Mouse (Mus musculus) 3T3-L1 (cell line): Measurements from ENCODE around the gene Ddx43.

Source experiments
- DNase-seq: peaks from one replicate; pipeline ENCODE4 v3.0.0-alpha.2; 2015; ENCODE audit warnings: low read depth, low spot score

Ddx43 gene

DNA sequence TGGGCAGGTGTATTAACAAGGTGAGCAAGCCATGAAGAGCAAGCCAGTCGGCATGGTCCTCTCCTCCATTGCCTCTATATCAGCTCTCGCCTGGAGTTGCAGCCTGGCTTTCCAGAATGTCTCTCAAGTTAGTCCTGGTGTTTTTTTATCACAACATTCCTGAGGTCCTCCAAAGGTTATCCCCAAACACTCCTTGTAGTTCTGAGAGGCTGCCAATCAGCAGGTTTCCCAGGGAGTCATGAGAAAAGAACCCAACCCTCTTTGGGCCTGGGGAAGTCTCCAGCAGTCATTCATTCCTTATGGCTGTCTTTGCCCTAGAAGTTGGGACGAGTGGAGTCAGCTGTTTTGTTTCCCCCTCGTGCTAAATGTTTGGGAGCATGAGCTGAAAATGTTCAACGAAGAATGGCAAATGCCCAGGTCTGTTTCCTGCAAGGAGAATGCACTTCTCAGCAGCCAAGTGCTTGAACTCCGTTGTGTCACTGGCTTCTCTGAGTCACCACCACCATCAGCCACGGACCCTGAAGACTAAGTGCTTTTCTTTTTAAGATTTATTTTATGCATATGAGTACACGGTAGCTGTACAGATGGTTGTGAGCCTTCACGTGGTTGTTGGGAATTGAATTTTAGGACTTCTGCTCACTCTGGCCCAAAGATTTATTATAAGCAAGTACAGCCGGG lies 22.6 kb upstream of the Ddx43 start:
- DNase-seq: peak; percentile 15

DNA sequence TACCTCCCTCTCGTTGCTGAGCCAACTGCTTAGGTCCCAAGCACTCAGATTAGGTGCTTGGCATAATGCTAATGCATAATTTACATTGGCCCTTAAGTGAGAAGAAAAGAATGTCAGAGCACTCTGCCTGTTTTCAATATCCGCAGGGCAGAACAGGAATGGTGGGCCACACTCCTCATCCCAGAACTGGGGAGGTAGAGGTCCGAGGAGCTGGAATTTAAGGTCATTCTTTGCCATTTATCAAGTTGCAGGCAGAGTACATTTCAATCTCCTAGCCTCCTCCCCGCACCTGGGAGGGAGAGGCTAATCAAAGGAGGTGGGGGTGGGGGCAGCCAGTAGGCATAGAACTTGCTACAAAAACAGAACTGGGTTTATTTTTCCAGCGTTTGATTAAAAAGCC lies 21.2 kb upstream of the Ddx43 start:
- no peak for DNase-seq

DNA sequence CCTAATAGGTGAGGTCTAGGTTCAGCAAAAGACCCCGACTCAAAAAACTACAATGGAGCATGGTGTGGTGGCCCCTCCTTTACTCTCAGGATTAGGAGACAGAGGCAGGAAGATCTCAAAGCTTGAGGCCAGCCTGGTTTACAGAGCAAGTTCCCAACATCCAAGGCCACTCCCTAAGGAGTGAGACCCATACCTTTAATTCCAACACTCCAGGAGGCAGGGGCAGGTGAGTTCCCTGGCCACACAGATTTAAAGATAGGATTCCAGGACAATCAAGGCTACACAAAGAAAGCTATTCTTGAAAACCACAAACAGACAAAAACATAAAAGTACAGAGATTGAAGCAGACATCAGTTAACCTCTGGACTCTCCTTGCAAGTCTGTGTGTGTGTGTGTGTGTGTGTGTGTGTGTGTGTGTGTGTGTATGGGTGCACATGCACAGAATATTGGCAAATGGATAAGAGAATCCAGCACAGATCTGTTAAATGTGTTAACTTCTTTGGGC lies 20.6 kb upstream of the Ddx43 start:
- no peak for DNase-seq

DNA sequence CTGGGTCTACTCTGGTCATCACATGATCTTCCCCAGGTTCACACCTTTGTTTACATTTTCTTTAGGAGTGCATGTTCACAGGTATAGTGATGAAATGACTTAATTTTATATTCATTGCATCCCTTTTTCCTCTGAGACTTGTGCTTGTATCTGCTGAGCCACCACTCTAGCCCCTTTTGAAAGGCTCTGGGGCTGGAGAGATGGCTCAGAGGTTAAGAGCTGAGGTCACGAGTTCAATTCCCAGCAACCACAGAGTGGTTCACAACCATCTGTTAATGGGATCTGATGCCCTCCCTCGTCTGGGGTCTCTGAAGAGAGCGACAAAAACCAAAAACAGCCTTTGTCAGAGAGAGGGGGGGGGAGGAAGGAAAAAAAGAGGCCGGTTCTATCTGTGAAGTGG lies 20.1 kb upstream of the Ddx43 start:
- no peak for DNase-seq

DNA sequence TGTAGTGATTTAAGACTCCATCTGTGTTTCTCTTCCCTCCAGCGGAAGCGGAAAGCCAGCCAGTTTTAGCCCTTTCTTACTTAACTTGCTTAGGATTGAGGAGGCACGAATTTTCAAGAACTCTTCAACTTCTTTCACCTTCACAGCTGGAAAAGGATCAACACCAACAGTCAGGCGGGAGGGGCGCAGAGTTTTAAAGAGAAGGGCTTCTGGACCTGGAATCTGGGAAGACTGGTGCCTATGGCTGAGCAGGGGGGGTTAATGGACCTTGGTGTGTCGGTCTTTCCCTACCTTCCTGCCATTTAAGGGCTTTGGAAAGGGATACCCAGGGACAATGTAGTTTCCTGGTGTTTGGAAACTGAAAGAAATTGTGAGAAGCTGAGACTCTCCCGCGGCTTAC lies 18.0 kb upstream of the Ddx43 start:
- DNase-seq: no peak

DNA sequence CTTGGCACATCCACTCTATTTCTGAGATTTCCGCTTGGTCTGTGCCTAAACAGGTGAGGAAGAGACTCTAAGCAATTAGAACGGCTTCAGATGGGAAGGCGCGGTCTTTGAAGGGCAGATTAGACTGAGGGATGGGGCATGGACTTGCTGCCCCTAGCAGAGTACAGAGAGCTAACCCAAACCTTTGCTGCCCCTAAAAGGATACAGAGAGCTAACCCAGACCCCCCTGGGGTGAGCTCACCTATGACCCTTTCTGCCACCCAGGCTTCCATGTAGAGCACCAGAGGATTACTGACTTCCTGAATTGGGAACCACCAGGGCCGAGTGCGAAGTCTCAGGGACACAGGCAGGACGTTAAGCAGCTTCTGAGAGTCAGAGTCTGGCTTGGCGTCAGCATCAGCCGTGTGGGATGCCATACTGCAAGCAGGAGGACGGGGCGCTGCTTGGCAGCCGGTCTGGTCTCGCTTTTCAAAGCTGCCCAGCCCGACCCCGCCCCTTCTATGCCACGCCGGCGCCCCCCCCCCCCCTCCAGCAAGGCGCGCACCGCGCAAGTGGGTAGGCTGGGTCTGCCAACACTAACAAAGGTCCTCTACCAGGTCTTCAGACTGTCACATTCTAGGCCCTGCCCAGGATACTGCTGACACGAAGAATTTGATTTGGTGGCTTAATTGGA lies 17.3 kb upstream of the Ddx43 start, which contains the start of gene Ooep:
Gene Ooep (minus strand): TSS at position 613 of the 673 bp plus-strand sequence.
- no peak for DNase-seq

DNA sequence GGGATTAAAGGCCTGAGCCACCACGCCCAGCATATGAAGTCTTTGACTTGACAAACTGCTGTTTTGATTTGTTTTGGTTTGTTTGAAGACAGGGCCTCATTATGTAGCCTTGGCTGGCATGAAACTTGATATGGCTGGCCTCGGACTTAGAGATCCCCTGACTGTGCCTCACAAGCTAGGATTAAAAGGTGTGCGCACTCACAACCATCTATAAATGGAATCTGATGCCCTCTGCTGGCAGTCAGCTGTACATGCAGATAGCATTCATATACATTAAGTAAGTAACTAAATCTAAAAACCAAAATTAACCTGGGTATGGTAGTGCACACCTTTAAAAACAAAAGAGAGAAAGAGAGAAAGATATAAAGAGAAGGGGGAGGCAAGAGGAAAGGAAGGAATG lies 9.7 kb upstream of the Ddx43 start:
- peak; percentile 57 for DNase-seq

DNA sequence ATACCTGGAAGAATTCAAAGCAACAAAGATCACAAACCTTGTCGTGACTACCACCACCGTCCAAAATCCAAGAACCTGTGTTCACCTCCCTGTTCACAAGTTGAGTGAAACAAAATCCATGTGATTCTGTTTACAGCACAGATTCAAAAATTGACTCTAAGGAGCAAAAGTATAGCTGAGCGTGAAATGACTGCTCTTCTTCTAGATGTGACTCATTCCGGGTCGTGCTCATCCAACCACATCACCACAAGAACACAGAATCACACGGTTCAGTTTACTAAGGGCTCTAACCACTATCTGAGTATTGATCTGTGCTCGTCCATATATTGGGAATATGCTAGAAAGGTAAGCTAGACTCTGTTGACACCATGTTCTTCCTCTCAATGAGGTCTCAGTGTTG lies 8.6 kb upstream of the Ddx43 start:
- no peak for DNase-seq

DNA sequence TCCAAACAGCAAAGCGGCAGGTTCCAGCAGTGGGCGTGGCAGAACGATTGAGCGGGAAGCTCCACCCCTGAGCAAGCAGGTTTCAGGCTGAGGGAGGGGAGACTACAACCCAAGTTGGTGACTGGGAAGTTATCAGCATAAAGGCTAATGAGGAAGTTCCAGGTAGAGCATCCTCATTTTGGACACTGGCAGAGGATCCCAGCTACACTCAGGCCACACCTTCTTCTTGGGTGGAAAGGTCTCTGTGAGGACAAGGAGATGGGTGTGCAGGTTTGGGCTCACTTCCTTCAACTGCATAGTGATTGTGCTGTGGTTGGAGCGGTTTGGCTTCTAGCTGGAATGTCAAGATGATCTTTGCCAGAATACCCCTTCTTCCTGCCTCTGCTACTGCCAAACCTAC lies 5.6 kb upstream of the Ddx43 start:
- peak; percentile 2 for DNase-seq

DNA sequence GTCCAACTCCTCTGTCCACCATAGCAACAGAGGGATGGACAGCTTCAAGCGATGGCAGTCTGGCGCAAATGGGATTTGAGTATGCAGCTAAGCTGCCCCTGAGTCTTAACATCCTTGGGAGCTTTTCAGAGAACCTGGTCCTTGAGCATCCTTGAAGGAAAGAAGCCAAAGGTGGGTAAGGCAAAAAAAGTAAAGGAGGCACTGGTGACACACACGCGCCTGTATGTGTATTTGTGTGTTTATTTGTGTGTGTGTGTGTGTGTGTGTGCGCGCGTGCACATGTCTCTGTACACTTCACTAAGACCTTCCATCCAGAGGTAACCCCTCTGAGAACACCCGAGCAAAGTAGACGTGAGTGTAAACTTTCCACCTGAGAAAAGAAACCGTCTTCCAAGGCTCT lies 1.8 kb upstream of the Ddx43 start:
- no peak for DNase-seq

DNA sequence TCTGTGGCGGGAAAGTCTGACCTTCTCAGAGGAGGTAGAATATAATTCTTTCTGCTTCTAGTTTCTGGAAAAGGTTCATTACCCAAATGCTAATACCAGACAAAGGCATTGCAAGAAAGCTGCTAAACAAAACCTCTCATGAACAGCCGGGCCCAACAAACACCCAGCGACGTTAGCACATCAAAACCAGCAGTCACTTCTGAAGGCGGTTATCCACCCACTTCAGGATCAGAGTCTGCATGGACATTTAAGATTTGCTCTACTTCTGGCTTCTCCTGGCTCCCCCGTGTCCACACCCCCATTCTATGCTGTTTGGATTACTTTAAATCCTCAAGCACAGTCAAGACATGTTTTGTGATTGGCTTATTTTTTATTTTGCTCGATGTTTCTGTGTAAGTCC lies 975 bp upstream of the Ddx43 start:
- no peak for DNase-seq

DNA sequence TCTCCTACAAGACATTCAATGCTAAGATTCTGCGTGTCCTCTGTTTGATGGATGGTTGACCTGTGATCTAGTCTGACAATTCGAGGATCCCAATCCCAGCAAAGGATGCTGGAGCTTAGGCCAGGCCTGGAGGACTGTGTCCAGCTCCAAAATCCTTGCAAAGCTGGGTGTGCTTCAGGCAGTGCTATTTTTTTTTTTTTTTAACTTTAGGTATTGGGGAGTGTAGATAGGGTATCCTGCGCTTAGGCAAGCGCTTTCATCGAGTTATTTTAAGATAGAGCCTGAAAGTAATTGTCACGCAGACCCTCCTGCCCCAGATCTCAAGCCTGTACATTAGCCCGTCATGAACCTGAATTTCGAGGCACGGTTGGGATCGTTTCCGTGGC lies 340 bp upstream of the Ddx43 start:
- no peak for DNase-seq

DNA sequence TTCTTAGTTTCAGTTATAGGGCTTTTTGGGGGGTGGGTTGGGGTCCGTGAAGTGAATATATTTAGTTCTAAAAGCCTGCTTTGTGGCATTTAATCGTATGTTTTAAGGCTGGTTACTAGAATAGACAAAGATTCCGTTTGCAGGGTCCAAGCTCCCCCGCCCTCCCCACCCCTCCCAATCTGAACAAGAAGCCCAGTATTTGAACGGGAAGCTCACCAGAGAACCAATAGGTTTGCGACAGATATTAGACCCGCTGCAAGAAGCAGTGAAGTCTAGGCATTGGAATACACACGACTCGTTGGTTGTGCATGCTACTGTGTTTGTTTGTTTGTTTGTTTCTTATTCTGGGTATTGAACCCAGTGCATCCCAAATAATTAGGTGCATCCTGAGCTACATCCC lies 940 bp downstream of the Ddx43 start:
- DNase-seq: no peak

DNA sequence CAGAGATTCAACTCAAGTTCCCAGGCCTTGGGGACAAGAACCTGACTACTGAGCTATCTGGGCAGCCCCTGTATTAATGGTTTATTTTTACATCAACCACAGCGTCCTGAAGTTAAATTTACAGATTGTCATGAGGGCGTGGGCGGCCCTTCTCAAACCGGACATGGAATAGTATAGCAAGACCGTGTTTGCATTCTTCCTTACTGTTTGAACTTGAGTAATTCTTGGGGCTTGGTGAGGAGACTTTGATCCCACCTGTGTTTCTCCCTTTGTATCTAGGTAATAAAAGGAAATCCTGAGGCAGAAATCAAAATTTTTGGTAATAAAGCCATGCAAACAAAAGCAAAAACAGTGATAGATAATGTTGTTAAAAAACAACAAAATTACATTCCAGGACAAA lies 5.0 kb downstream of the Ddx43 start:
- DNase-seq: no peak

DNA sequence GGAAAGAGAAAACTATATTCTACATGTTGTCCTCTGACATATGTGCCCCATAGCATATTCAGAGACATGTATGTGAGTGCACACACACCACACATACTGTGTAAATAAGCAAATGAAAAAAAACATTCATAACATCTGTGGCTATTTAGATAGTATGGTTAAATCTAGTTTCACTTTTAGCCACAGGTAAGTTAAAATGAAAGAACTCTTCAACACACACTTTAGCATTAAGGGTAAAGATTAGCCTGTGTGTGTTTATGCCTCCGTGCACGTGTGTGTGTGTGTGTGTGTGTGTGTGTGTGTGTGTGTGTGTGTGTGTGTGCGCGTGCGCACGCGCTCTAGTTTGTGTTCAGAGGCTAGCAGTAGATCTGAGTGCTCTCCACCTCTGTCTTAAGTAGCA lies 6.0 kb downstream of the Ddx43 start:
- DNase-seq: no peak

DNA sequence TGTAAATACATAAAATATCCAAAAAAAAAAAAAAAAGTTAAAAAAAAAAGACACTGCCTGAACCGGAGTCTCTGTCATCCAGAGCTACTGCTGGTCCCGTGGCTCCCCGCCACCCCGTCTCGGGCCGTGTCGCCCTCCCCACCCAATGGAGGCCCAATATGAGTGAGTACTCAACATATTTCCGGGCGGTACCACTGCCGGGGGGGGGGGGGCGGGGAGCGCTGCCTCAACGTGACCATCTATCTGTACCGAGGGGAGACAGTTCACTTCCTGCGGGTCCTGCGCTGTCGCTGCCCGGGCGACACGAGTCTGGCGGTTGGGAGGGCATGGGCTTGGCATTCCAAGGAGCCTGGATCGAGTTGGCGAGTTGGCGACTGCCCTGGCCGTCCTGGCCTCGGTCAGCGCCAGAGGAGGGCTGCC lies 31.8 kb downstream of the Ddx43 start:
- DNase-seq: no peak

DNA sequence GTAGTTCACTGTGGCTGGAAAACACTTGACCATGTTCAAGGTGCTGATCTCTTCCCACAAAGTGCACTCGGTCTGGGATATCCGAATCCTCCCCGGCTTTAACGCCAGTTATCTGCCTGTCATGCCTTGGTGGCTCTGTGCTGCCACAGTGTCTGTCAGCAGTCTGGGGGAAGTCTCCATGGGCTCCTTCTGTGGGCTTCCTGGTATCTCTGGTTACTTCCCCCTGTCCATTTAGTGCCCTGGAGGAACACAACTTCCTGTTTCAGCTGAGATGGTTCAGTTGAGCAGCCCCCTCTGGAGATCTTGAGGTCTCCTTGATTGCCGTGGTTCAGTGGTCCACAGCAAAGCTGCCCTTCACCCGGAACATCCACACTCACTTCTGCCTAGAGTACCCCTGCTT lies 32.6 kb downstream of the Ddx43 start:
- DNase-seq: no peak

DNA sequence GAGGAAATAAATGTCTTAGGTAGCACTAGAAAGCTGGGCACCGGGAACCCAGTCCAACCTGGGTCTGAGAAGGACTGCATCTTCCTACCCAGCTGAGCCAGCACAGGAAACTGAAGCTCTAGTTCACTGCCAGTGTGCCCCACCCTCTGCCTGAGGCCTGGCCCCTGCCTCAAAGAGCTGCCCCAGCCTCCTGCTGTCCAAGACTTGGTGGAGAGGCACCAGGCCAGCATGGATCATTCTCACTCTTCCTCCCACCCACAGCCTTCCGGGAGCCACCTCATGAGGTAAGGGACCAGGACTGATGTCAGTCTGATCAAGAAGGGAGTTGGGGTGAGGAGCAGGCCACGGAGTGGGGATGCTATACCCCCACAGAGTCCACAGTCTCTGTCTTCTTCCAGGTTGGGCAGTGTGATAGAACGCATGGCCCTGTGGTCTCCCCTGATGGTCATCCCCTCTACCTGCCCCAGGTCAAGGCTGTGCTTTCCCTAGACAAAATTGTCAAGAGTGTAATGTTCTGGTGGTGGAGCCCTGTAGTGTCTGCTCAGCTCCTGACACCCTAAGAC lies 33.4 kb downstream of the Ddx43 start:
- no peak for DNase-seq

DNA sequence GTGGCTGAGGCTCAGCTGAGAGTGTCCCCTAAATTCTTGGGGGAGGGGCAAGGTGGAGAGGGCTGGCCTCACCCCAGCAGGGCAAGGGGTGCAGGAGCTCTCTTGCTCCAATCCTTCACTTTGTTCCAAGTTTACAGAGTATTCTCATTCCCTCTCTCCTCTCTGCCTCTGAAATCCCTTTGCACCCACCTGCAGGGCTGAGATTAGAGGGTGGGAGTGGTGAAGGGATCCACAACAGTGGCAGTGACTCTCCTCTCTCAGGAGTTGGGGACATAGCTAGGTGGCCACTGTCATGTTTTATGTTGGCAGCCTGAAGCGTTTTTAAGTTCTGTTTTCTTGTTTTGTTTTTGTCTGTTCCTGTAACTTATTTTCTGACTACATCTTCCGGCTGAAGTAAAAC lies 34.0 kb downstream of the Ddx43 start:
- DNase-seq: no peak

DNA sequence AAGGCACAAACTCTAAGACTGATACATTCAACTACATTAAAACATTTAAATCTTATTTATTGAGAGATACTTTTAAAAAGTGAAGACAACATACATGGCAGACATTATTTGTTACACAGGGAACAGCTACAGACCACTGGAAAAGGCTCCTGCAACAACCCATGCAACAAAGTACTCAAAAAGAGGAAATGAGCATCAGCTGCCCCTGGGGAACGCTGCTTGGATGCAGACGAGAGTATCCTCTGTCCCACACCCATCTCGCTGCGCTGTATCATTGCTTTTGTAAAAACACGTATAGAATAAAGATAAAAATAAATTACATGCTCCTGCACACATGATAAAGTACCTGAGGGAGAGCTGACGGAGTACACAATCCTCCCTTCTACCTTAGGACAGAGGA lies 34.9 kb downstream of the Ddx43 start:
- no peak for DNase-seq

DNA sequence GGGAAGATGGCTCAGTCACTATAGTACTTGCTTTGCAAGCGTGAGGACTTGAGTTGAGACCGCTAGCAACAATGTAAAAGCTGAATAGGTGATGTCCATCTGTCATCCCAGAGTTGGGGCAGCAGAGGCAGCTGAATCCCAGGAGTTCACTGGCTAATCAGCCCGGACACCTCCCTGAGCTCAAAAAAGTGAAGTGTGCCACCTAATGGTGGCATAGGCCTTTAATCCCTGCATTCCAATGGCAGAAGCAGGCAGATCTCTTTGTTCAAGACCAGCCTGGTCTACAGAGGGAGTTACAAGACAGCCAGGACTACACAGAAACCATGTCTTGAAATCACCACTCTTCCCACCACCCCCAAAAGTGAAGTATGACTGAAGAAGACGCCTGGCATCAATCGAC lies 36.9 kb downstream of the Ddx43 start:
- peak; percentile 18 for DNase-seq

DNA sequence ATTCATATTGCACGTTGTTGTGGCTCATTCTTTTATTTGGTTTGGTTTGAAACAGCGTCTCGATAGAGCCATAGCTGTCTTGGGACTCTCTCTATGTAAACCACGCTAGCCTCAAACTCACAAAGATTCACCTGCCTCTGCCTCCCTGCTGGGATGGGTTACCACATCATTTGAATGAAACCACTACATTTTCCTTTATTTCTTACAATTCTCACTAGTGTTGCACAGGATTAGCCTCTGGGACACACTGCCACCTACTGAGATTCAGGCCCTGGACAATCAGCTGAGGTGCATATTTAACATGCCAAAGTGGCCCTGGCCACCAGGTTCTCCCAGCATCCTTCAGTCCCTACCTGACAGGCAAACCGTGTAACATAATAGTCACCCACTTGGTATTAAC lies 43.8 kb downstream of the Ddx43 start:
- peak; percentile 14 for DNase-seq

DNA sequence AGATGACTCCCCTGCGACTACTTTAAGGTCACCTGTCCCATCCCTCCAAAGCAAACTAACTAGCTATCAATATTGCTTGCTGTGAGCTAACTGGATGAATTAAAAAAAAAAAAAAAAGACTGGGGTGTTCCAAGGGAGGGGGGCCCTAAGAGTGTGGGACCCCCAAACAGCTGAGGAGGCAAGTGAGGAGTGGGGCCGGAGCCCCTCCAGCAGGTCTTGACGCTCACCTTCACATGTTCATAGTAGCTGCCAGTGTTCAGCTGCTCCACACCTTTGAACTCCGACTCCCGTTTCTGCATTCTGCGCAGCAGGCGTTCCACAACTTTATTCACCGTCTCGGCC lies 46.6 kb downstream of the Ddx43 start:
- peak; percentile 13 for DNase-seq
